Mouse (Mus musculus): ENCODE measurements around the gene Il2rg.
A peak's percentile ranks its signal among the peaks of the same experiment; 100 is the strongest.

The Il2rg gene

DNA sequence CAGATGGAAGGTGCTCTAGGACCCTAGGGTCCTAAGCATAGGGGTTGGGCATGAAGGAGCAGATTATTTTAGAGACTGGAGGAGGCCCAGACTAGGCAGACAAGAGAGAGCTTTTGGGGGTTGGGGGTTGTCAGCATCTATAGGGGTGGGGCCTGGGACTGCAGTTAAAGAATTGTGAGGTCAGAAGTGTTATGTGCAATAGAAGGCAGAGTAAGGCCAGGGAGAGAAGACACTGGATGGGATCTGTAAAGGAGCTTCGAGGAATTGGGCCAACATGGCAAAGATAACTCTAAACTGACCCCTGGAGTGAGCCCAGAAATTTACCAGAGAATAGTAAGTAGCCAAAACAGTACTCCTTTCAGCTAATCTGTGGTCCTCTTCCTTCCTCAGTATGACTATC lies 4.2 kb downstream of the Il2rg start, which contains the start of gene Gm614:
Gm614 (minus strand) TSS at position 101 of the 400 bp plus-strand sequence.
- no peak for ATAC-seq (ENCODE audit: insufficient number of reproducible peaks, low FRiP score, low TSS enrichment)

DNA sequence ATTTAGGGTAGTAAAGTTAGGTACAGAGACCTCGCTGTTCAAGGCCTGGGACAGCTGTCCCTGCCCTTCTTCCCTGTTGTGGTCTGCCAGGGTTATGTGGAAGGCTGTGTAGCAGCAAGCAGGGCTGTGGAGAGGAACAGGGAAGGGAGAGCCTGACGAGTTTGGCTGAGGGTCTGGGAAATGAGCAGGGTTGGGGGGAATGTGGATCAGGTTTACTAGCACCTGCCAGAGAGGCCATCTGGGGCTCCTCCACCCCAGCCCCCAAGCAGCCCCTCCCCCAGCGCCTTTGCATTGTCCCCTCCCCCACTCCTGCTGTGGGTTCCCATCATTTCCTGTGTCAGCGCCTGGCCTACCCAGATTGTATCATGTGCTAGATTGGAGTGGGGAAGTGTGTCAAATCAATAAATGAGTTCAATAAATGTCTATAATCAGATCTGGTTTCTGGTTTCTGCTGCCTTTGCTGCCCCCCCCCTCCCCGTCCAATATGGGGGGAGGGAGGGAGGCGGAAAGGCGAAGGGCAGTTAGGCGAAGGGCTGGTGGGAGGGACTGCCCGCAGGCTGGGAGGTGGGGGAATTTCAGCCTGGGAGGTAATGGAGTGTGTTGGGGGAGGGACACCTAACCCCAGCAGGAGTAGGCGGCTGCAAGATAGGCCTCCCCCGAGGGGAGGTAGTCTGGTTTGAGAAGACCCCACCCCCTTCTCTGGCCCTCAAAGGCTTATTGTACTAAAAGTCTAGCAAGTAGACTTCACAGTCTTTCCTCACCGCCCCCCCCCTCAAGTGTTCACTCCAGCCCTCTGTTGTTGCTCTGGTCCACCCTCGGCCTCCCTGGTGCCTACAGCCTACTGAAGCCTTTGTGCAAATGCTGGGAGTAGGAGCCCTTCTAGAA lies 7.4 kb downstream of the Il2rg start:
- ATAC-seq (ENCODE audit: insufficient number of reproducible peaks, low FRiP score, low TSS enrichment): no peak

DNA sequence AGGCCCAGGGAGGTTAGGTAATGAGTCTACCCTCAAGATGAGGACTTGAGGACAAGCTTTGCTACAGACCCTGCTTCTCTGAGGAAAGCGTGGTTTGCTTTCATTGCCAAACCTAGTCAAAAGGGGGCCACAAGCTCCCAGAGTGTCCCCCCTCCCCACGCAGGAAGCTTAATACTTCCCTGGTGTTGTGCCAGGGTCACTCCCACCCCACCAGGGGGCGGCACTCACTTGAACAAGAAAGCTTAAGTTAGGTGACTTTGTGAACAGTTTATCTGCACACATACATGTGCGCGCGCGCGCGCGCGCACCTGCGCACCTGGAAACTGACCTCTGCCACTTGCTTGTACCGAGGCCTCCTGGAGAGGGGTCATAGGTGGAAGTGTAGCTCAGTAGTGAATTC lies 11.5 kb downstream of the Il2rg start:
- ATAC-seq (ENCODE audit: insufficient number of reproducible peaks, low FRiP score, low TSS enrichment): no peak

DNA sequence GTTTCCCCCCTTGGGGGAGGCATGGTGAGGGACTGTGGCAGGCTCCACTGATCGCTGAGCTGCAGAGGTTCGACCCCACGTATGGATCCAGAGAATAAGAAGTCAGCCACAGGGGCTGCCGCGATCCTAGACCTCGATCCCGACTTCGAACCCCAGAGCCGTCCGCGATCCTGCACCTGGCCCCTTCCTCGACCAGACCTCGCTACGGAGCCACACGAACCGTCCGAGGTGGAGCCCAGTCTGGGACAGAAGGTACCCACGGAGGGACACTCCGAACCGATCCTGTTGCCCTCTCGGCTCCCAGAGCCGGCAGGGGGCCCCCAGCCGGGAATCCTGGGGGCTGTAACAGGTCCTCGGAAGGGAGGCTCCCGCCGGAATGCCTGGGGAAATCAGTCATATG lies 13.3 kb downstream of the Il2rg start:
- ATAC-seq (ENCODE audit: insufficient number of reproducible peaks, low FRiP score, low TSS enrichment): no peak

DNA sequence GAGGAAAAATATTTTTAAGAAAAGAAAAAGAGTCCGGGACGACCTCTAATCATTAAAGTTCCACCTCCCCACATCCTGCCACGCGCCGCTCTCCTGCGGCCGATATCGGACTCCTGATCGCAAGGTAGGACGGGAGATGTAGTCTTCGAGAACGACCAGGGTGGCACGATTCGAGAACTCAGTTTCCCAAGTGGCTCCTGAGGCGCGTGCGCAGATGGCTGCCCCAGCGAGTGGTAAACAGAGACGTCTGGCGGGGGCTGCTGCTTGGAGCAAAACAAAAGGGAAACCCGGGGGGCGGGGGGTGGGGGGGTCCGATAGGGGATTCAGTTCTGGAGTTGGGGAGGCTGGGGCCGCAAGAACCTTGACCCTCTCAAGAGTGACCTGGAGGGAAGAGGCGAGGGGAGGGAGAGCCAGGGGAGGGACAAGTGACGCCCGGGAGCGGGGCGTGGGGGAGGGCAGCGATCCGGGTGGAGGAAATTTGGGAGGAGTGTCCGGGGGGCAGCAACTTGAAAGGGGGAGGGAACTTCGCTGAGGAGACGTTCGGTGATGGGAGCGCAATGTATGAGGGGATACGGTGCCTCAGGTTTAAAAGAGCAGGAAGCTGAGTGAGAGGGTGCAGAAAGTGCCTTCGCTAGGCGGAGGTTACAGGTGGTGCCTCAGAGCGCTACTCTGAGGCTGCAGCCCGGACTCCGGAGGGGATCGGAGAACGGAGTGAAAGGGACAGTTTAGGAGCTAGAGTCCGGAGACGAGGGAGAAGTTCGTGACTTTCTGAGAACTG lies 13.9 kb downstream of the Il2rg start, which contains the start of gene Foxo4:
Foxo4 (plus strand) TSS at position 577 of the 778 bp plus-strand sequence.
- peak; percentile 99 for ATAC-seq (ENCODE audit: insufficient number of reproducible peaks, low FRiP score, low TSS enrichment)

DNA sequence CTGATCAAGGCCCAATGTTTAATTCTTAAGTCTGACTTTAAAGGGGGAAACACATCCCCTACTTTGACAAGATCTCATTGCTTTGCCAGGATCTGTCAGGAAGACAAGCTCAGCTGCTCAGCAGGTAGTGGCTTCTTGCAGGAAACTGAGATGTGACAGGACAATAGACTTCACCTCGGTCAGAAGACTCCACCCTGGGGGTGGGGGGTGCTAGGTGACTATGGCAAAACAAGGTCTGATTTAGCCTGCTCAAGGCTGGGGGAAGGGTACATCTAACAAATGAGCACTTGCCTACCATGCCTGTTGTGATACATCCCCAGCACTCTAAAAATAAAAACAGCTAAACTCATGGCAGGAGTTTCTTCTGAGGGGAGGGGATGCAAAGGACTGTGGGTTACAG lies 23.0 kb downstream of the Il2rg start:
- no peak for ATAC-seq (ENCODE audit: insufficient number of reproducible peaks, low FRiP score, low TSS enrichment)

DNA sequence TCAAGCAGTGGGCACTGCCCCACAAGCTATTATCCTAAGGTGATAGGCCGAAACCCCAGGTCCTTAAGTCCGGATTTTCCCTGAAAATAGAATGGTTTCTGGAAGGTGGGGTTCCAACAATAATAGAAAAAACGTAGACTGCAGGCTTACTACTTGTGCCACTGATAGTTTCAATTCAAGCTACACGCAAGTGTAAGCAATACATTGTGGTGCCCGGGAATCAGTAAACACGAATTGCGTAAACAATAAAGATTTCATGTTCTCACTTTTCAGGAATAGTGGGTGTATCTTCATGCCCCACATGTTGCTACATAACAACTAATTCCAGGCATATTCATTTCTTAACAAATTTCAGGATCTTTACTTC lies 45.3 kb downstream of the Il2rg start:
- no peak for ATAC-seq (ENCODE audit: insufficient number of reproducible peaks, low FRiP score, low TSS enrichment)

DNA sequence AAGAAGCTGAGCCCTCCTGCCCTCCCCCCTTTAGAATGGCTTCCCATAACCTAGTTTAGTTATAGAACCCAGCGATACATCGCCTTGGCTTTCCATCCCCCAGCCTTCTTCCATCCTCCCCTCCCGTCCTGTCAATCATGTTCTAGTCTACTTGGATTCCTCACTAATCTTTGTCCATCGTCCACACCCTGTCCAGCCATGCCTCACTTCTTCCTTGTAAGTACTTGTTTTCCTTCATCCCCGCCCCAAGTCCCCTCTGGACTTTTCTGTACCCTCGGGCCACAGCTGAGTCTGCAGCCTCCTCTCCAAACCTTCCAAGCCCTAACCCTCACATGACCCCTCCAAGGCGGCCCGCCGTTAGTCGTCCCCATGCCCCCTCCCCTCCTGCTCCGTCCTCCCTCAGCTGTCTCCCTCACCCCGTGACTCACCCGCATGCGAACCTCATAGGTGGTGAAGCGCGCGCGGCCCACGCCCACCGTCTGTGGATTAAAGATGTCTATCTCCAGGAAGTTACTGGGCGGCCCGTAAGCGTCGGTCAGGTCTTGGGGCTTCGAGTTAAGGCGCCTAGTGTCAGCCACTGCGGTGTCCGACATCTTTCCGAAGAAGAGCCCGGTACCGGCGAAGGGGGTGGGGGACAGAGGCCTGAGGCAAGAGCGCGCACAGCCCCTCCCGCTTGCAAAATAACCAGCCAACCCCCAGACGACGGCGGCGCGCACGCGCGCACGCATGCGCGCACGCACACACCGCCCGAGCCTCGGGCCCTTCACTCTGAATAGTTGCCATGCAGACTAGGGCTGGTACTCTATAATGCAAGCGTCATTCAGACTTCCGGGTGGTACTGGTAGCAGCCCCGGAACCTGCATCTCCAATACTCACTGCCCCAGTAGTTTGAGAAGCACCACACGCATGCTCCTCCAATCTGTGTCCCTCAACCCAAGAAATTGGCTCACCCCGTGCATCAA lies 45.9 kb downstream of the Il2rg start, which contains the start of gene Snx12:
Snx12 (minus strand) TSS at position 730 of the 962 bp plus-strand sequence.
- ATAC-seq (ENCODE audit: insufficient number of reproducible peaks, low FRiP score, low TSS enrichment): peak; percentile 99

Measured in cerebellum, adult (tissue).